Comparison of ENCODE assay signal across 9 mouse cellular contexts in the genomic region with DNA sequence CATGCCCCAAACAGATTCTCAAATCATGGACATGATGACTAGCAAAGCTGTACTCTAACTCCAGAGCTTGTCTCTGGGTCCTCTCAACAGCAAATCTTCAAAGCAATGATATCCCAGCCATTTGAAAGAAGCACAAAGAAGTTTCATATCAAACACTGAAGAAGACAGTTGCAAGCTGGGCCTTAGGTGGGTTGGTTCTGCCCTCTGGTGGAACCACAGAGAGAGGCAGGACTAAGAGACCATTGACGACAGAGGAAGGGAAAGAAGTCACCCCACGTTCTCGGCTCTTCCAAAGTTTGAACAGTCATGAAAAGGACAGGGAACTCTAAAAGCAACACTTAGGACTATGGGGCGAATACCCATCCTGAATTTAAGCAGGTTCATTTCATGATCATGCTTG. TPM values are rescaled to one million over a fixed set of nuclear protein-coding genes. Genes with fewer than 3 reads are reported as not detected.
DNase-seq lines count a peak whose midpoint lies in the region; ATAC-seq and TF ChIP-seq lines count a peak whose summit lies in the region.
"Had no signal": no experiment of that assay in that cellular context is flagged by ENCODE, and none has a peak within 500 bp of the region (broad histone marks: within the 10 kb centered on the region; RNA-seq: fewer than 3 reads in every experiment).

No protein-coding gene starts in this region.

- peak; percentile 70 for TF ChIP-seq CTCF in left cerebral cortex, adult 2 months (IDR thresholded peaks at IDR 0.05)
- TF ChIP-seq CTCF in stomach, postnatal 0 days (IDR thresholded peaks at IDR 0.05; ENCODE audit: low read depth) = peak; percentile 81

- DNase-seq in cerebellum, postnatal 10 days = peak; percentile 56 to 64
- DNase-seq in cerebellum, adult 9-10 months = no peak
- DNase-seq in left cerebral cortex, adult 2 months (ENCODE audit: extremely low spot score in 1 of 2, low spot score in 2 of 2) = peak in 1 of 2 experiments; percentile 20
- no peak for DNase-seq in left cerebral cortex, adult 11 months (ENCODE audit: low spot score)
- peak; percentile 81 for DNase-seq in NIH3T3 (ENCODE audit: low read depth)
- DNase-seq in layer of hippocampus, postnatal 14 days (ENCODE audit: low spot score in 2 of 2) = peak; percentile 32 to 36
- DNase-seq in stomach, postnatal 0 days (ENCODE audit: low spot score) = no peak
- DNase-seq in testis, postnatal 10 days (ENCODE audit: low spot score) = no peak

- no peak for TF ChIP-seq EP300 in stomach, postnatal 0 days (optimal IDR thresholded peaks at IDR 0.05)

- WGBS in stomach, postnatal 0 days = 19% methylated on average over 4 of the region's 4 CpGs

- no peaks in the 10 kb centered on the region for H3K9me3 ChIP-seq in stomach, postnatal 0 days (ENCODE audit: control insufficient read depth, low read length)
- H3K9me3 ChIP-seq: heart, embryonic 13.5 days had no signal

- H3K4me1 ChIP-seq in stomach, postnatal 0 days (replicated peaks; ENCODE audit: control insufficient read depth, insufficient read depth) = no peaks in the 10 kb centered on the region
- H3K4me1 ChIP-seq: heart, embryonic 13.5 days had no signal

- no peak overlapping the region for H3K4me2 ChIP-seq in stomach, postnatal 0 days (replicated peaks; ENCODE audit: low read depth)
- H3K4me2 ChIP-seq: heart, embryonic 13.5 days had no signal

- no peak overlapping the region for H3K4me3 ChIP-seq in left cerebral cortex, adult 2 months
- no peak overlapping the region for H3K4me3 ChIP-seq in stomach, postnatal 0 days (ENCODE audit: low read depth, low read length)
- H3K4me3 ChIP-seq: heart, embryonic 13.5 days had no signal

- no peaks in the 10 kb centered on the region for H3K27me3 ChIP-seq in stomach, postnatal 0 days (ENCODE audit: control insufficient read depth, insufficient read depth, low read length)
- H3K27me3 ChIP-seq: heart, embryonic 13.5 days had no signal

- intact Hi-C loops in left cerebral cortex, adult 2 months (cut with DNase I) = loop anchor here (2.0 kb wide), 1 partner anchor 150 kb away; no protein-coding TSS in a partner anchor

- no peak overlapping the region for H3K27ac ChIP-seq in left cerebral cortex, adult 2 months
- H3K27ac ChIP-seq in stomach, postnatal 0 days (replicated peaks) = no peak overlapping the region
- H3K27ac ChIP-seq: heart, embryonic 13.5 days had no signal

- no peak overlapping the region for H3K9ac ChIP-seq in stomach, postnatal 0 days (ENCODE audit: low read length)
- H3K9ac ChIP-seq: heart, embryonic 13.5 days had no signal

- ATAC-seq in stomach, postnatal 0 days (ENCODE audit: low FRiP score, low TSS enrichment) = no peak

- H3K36me3 ChIP-seq in stomach, postnatal 0 days (ENCODE audit: control insufficient read depth, insufficient read depth, low read length) = no peaks in the 10 kb centered on the region
- H3K36me3 ChIP-seq: heart, embryonic 13.5 days had no signal

RNA-seq across cellular contexts. Expression of gene Fbxo5, which starts 18.5 kb away (rescaled TPM):
- 1 to 10 TPM; 1.3 to 1.7 TPM for total RNA-seq in left cerebral cortex, adult 2 months (2021)
- 1 to 10 TPM; 1.4 to 1.7 TPM for total RNA-seq in layer of hippocampus, postnatal 14 days (2021)
- polyA plus RNA-seq in stomach, postnatal 0 days (2015; fragmentation: Nextera tagmentation; extraction: Ambion mirVana) = 12.7 and 15.8 TPM in 2 replicates

RNA-seq across cellular contexts. Expression of gene Mtrf1l, which starts 36.8 kb away (rescaled TPM):
- 10 to 100 TPM in 1 of 2 experiments, 1 to 10 TPM in 1; 8.2 to 10.0 TPM for total RNA-seq in left cerebral cortex, adult 2 months (2021)
- 1 to 10 TPM; 8.7 to 9.8 TPM for total RNA-seq in layer of hippocampus, postnatal 14 days (2021)
- 8.4 and 10.0 TPM in 2 replicates for polyA plus RNA-seq in stomach, postnatal 0 days (2015; fragmentation: Nextera tagmentation; extraction: Ambion mirVana)

Comparison
In these comparisons a context has a peak if more than half of its experiments do, and no peak if none do; other contexts are left out.
1. DNase-seq: peak in cerebellum, postnatal 10 days (2 of 2), NIH3T3 (single experiment) and layer of hippocampus, postnatal 14 days (2 of 2); none in cerebellum, adult 9-10 months (single experiment), left cerebral cortex, adult 11 months (single experiment), stomach, postnatal 0 days (single experiment) and testis, postnatal 10 days (single experiment).